Mouse (Mus musculus) stomach, embryonic 14.5 days (tissue): ENCODE measurements at regions not wholly inside any gene's neighbourhood (a gene's known extent, or its start where the extent isn't known, plus 50 kb on each side); places are given as distances from the start of the nearest gene placed in this dataset.

Experiments used
- ATAC-seq: fragments of 200-750 bp; cut with Nextera tagmentation; 2 replicates; pipeline ENCODE4 v1.8.0; 2017; ENCODE audit warnings: low read depth, moderate TSS enrichment; ENCODE audit not compliant: insufficient number of reproducible peaks, insufficient read depth, low FRiP score
- H3K27ac ChIP-seq: fragments of 300-500 bp; sonication (generic); 2 replicates; pipeline ENCODE4 v1.5.1; 2014; ENCODE audit warnings: mild to moderate bottlenecking, low read length, moderate library complexity, mixed read lengths
- H3K27me3 ChIP-seq: fragments of 300-500 bp; sonication (generic); 2 replicates; pipeline ENCODE4 v1.6.1; 2014; ENCODE audit warnings: low read length, control low read depth, mixed read lengths; ENCODE audit not compliant: control insufficient read depth, insufficient read depth
- H3K36me3 ChIP-seq: fragments of 300-500 bp; sonication (generic); 2 replicates; pipeline ENCODE4 v1.6.1; 2014; ENCODE audit warnings: mild to moderate bottlenecking, control low read depth, low read length, moderate library complexity, mixed read lengths; ENCODE audit not compliant: control insufficient read depth, insufficient read depth
- H3K4me1 ChIP-seq: fragments of 300-500 bp; sonication (generic); 2 replicates; pipeline ENCODE4 v1.6.1; 2014; ENCODE audit warnings: low read length, control low read depth, mixed read lengths; ENCODE audit not compliant: control insufficient read depth, insufficient read depth
- H3K4me2 ChIP-seq: fragments of 300-500 bp; sonication (generic); replicated peaks from 2 replicates; pipeline ENCODE4 v1.6.1; 2014; ENCODE audit warnings: low read depth, low read length, control low read depth
- H3K4me3 ChIP-seq: fragments of 300-500 bp; sonication (generic); 2 replicates; pipeline ENCODE4 v1.5.1; 2014; ENCODE audit warnings: low read depth, low read length, control low read depth
- H3K9ac ChIP-seq: fragments of 300-500 bp; sonication (generic); replicated peaks from 2 replicates; pipeline ENCODE4 v1.6.1; 2014; ENCODE audit warnings: low read depth, mild to moderate bottlenecking, control low read depth, low read length, moderate library complexity, mixed read lengths
- H3K9me3 ChIP-seq: fragments of 300-500 bp; sonication (generic); 2 replicates; pipeline ENCODE4 v1.6.1; 2016; ENCODE audit warnings: low read depth, low read length, control low read depth; ENCODE audit not compliant: control insufficient read depth
- whole genome bisulfite sequencing: fragments of 180-500 bp; shearing (Covaris S2); extraction: QIAGEN DNeasy Blood & Tissue Kit; methylation state at CpG from one replicate; pipeline ENCODE4 v1.1.7; 2014; 5-methylcytosine and 5-hydroxymethylcytosine counted together

DNA sequence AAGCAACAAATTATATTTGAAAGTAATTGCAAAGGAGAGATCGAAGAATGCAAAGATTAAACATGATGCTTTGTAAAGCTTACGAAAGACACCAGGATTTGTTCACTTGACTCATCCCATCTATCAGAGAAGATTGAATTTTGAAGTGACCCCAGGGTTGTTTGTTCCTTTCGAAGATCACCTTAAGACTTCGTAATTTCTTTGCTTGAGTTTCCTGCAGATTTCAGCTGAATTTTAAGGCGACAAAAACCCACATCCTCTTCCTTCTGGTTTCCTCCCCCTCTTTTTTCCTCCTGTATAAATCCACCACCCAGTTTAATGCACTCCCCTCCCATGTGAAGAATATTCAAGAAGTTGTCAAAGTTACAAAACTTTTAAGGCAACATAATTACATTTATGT is 747.7 kb upstream of the A1bg start:
- WGBS: 79% methylated on average over 5 of the region's 5 CpGs
- H3K4me3 ChIP-seq: no peak overlapping the region
- no peak overlapping the region for H3K4me2 ChIP-seq

DNA sequence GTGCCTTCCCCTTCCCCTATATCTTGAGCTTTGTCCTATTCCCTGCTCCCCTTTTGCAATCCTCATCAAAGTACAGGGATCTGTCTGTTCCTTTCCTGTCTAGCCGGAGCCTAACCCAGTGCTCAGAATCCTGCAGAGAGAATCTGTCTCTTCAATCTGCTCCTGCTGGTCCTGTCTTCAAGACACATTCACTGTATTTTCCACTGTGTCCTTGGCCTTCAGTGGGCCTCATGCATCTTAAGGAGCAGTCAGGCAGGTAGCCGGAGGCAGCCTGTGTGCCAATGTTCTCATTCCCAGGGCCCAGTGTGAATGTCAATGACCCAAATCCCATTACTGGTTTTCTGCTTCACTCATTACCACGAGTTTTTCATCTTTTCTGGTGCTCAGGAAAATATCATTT is 737.8 kb upstream of the A1bg start:
- Histone ChIP-seq H3K4me1 (no peaks in the 10 kb centered on the region), H3K4me3 (no peak overlapping the region), H3K27me3 (no peaks in the 10 kb centered on the region), H3K9me3 (no peaks in the 10 kb centered on the region), H3K4me2 (no peak overlapping the region), H3K27ac (no peak overlapping the region), H3K36me3 (no peaks in the 10 kb centered on the region), H3K9ac (no peak overlapping the region)
- 64% methylated on average over 3 of the region's 3 CpGs for WGBS
- ATAC-seq: no peak

More for the DNA sequence above, 747.7 kb upstream of the A1bg start:
- H3K27me3 ChIP-seq: no peaks in the 10 kb centered on the region
- ATAC-seq: no peak
- H3K36me3 ChIP-seq: no peaks in the 10 kb centered on the region
- H3K4me1 ChIP-seq: no peaks in the 10 kb centered on the region
- no peak overlapping the region for H3K27ac ChIP-seq
- no peak overlapping the region for H3K9ac ChIP-seq
- no peaks in the 10 kb centered on the region for H3K9me3 ChIP-seq

DNA sequence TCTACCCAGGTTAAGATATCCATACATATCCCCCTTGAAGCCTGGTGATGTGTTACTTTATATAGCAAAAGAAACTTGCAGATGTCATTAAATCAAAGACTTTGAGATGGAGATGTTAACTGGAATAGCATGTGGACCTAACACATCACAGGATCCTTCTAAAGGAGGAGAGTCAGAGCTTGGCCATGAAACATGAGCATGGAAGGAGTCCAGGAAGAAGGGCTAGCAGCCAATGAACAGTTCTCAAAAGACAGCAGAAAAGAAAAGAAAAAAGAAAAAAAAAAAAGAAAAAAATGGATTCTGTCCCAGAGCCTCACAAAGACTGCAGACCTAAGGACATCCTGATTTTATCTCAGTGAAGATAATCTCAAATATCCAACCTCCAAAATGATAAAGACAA is 734.1 kb upstream of the A1bg start:
- Histone ChIP-seq H3K27ac (no peak overlapping the region), H3K4me3 (no peak overlapping the region), H3K4me2 (no peak overlapping the region), H3K4me1 (no peaks in the 10 kb centered on the region), H3K36me3 (no peaks in the 10 kb centered on the region), H3K27me3 (no peaks in the 10 kb centered on the region), H3K9ac (no peak overlapping the region), H3K9me3 (no peaks in the 10 kb centered on the region)
- no peak for ATAC-seq

DNA sequence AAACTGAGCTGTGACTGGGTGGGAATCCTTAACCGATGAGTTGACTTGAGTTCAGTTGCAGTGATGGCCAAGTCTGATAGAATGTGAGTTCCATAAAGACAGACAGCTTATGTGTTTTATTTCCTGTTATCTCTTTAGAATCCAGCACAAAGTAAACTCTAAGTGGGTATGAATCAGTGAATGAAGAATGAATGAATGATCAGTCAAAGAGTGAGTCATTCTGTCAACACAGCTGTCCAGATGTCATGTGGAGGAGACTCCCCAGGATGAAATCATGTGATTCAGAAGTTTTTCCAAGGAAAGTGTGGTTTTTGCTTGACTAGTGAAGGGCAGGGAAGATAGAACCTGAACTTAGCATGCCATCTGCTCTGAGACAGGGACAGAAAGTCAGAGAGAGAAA is 732.0 kb upstream of the A1bg start:
- Histone ChIP-seq H3K9me3 (no peaks in the 10 kb centered on the region), H3K27me3 (no peaks in the 10 kb centered on the region), H3K4me2 (no peak overlapping the region), H3K36me3 (no peaks in the 10 kb centered on the region), H3K4me3 (no peak overlapping the region), H3K27ac (no peak overlapping the region), H3K4me1 (no peaks in the 10 kb centered on the region), H3K9ac (no peak overlapping the region)
- 86% methylated on average over 1 of the region's 1 CpGs for WGBS
- no peak for ATAC-seq

DNA sequence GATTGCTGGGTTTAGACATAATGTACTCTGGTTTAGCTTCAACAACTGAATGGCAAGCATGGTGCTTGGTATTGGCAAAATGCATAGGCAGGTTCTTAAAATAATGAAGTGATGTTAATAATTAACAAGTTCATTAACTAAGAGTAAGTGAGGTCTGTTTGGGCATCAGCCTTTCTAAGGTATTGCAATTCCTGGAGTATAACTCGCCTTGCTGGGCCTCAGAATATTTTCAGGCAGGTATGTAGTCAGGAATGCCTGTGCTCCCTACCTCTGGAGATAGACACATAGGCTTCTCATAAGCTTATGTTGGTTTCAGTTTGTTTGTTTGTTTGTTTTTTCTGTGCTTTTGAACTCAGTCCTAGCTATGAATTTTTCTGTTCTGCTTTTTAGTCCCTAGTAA is 731.0 kb upstream of the A1bg start:
- no peak for ATAC-seq
- no peak overlapping the region for H3K4me2 ChIP-seq
- H3K9ac ChIP-seq: no peak overlapping the region
- no peaks in the 10 kb centered on the region for H3K27me3 ChIP-seq
- H3K36me3 ChIP-seq: no peaks in the 10 kb centered on the region
- no peaks in the 10 kb centered on the region for H3K4me1 ChIP-seq
- no peak overlapping the region for H3K4me3 ChIP-seq
- H3K9me3 ChIP-seq: no peaks in the 10 kb centered on the region
- 72% methylated on average over 1 of the region's 1 CpGs for WGBS
- no peak overlapping the region for H3K27ac ChIP-seq

DNA sequence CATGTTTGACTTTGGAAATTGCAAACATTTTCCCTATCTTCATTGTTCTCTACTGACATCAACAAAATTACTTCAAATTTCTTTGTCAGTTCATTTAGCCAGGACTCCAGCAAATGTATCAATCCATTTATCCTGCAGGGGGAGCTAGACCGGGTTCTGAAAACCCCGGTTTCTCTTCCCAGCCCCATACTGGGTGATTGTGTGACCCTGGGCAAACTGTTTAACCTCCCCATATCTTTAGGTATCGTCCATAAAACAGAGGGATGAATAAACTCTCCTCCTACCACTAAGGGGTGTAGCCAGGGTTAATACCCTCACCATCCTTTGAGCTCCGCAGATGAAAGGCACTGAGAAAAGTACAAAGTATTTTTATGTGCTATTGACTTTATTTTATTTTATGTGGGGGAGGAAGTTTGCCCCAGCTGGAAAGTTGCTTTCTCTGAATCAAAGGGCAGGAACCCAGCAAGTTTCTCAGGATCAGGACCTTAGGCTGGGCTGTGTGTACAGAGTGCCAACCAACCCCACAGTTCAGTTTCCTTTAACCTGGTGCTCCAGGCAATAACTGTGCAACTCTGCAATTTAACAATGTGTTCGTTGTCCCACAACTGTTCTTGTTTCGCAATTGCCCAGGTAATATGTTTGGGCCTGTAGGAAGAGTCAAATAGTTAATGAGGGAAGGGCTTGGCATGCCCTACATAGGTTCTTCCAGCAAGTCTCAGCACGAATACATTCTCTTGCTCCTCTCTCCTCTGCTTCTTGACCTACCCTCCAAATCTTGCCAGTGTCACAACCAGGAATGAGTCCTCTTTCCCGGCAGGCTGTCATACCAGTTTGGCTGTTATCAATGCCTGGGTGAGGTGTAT is 696.1 kb upstream of the A1bg start:
- no peak overlapping the region for H3K4me3 ChIP-seq
- H3K27me3 ChIP-seq: no peaks in the 10 kb centered on the region
- H3K4me2 ChIP-seq: no peak overlapping the region
- no peaks in the 10 kb centered on the region for H3K36me3 ChIP-seq
- no peaks in the 10 kb centered on the region for H3K9me3 ChIP-seq
- H3K4me1 ChIP-seq: no peaks in the 10 kb centered on the region
- peak; percentile 56; the same call in 1 of the 2 replicates for ATAC-seq
- H3K27ac ChIP-seq: no peak overlapping the region
- 61% methylated on average over 8 of the region's 8 CpGs for WGBS
- no peak overlapping the region for H3K9ac ChIP-seq

DNA sequence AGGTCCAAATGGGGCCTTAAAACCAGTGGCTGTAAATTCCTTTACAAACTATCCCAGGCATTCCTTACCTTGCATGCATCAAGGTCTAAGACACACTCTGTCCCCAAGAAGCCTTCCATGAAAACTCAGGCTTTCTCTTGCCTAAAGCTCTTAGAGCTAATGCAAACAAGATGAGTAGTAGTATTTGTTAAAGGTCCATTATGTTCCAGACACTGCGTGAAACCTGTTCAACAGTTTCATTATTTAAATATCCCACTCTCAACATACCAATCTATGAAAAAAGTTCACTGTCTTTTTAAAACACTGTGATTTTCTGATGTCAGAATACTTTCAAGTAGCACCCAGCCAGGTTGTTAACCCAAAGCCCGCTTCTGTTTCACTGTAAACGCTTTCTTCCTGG is 687.9 kb upstream of the A1bg start:
- Histone ChIP-seq H3K4me3 (no peak overlapping the region), H3K27ac (no peak overlapping the region), H3K36me3 (no peaks in the 10 kb centered on the region), H3K4me1 (0 out of 2 replicates have a peak, but pooled peaks cover 5% of the 10 kb centered on the region), H3K27me3 (no peaks in the 10 kb centered on the region), H3K9me3 (no peaks in the 10 kb centered on the region), H3K4me2 (no peak overlapping the region), H3K9ac (no peak overlapping the region)
- 69% methylated on average over 3 of the region's 3 CpGs for WGBS
- ATAC-seq: no peak

DNA sequence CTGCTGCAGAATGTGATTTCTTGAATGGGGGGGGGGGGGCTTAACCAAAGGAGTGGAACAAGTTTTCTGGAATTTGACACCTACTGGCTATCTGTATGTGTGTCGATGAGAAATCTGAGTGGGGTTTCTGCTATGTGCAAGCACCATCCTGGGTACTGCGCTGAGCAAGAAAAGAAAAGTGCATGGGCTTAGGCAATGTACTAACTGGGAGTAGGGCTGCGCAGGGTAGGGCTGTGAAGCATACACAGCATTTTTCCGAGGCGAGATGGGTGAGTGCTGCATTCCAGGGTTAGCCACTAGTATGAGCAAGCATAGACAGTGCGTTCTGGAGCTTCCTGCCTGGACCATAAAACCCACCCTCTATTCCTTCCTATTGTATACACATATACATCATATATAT is 686.8 kb upstream of the A1bg start:
- WGBS: 72% methylated on average over 6 of the region's 6 CpGs
- ATAC-seq: peak; percentile 37; the same call in 1 of the 2 replicates
- H3K36me3 ChIP-seq: no peaks in the 10 kb centered on the region
- H3K4me3 ChIP-seq: no peak overlapping the region
- no peak overlapping the region for H3K9ac ChIP-seq
- H3K27me3 ChIP-seq: no peaks in the 10 kb centered on the region
- H3K4me2 ChIP-seq: no peak overlapping the region
- H3K27ac ChIP-seq: no peak overlapping the region
- 0 out of 2 replicates have a peak, but pooled peaks cover 5% of the 10 kb centered on the region for H3K4me1 ChIP-seq
- H3K9me3 ChIP-seq: no peaks in the 10 kb centered on the region

DNA sequence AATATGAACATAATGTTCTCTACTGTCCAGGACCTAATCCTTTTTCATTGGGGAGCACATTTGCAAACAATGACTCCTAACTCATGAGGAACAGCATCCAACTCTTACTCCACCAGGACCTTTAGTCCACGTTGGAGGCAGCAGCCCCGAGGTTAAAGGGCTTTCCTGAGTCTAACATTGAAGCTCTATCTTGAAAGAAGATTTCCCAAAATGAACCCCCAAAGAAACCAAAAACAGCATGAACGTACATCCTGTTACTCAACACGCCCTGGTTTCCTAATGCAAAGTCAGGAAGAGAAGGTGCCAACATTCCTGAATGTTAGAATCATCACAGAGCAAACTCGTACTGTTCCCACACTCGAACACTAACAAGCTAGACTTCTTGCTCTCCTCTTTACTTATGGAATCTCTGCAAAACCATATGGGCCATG is 685.5 kb upstream of the A1bg start:
- H3K36me3 ChIP-seq: no peaks in the 10 kb centered on the region
- no peak overlapping the region for H3K4me2 ChIP-seq
- ATAC-seq: no peak
- H3K4me1 ChIP-seq: 0 out of 2 replicates have a peak, but pooled peaks cover 5% of the 10 kb centered on the region
- WGBS: 64% methylated on average over 6 of the region's 6 CpGs
- H3K4me3 ChIP-seq: no peak overlapping the region
- H3K27me3 ChIP-seq: no peaks in the 10 kb centered on the region
- H3K9ac ChIP-seq: no peak overlapping the region
- no peak overlapping the region for H3K27ac ChIP-seq
- no peaks in the 10 kb centered on the region for H3K9me3 ChIP-seq
